Mouse (Mus musculus): ENCODE data around the gene Olfr832. TPM values are rescaled to one million over a fixed set of nuclear protein-coding genes. Genes with fewer than 3 reads are reported as not detected.
"Not testable (repeated sequence)": the region's sequence is repeated elsewhere in the genome, so short reads cannot be mapped to it uniquely, and the experiment has no call there.

Olfr832 gene
- total RNA-seq (2021) = not detected

- intact Hi-C loops (cut with DNase I); DNase-seq: not testable (repeated sequence)
These were observed at the start of gene Olfr832 for GRCm38 (mm10) chr9:18936822-18937221. Olfr832 (plus strand) TSS chr9:18937122.

- intact Hi-C loops (cut with DNase I); DNase-seq: not testable (repeated sequence)
These were observed 29.2 kb upstream of the Olfr832 start for GRCm38 (mm10) chr9:18907699-18908098.

- DNase-seq; intact Hi-C loops (cut with DNase I): not testable (repeated sequence)
These were observed 9.0 kb upstream of the Olfr832 start for GRCm38 (mm10) chr9:18927921-18928320.

- intact Hi-C loops (cut with DNase I) = loop anchor here (2.0 kb wide), 1 partner anchor 43 kb away; no protein-coding TSS in a partner anchor
- DNase-seq = no peak
These were observed 25.1 kb downstream of the Olfr832 start for GRCm38 (mm10) chr9:18962021-18962420.

GRCm38 (mm10) chr9:18987690-18988089 is 50.8 kb downstream of the Olfr832 start, which contains the start of gene Olfr834:
Olfr834 (plus strand) TSS chr9:18987990.
- no peak for DNase-seq
- intact Hi-C loops (cut with DNase I) = no loop called here

Other genes starting within 250 kb of the Olfr832 start
- gene Olfr24, start 173.1 kb upstream of the Olfr832 start, total RNA-seq (2021) = not detected
- not detected for gene Olfr828, start 117.6 kb upstream of the Olfr832 start, total RNA-seq (2021)
- not detected for gene Olfr829, start 82.2 kb upstream of the Olfr832 start, total RNA-seq (2021)
- not detected for gene Olfr830, start 62.4 kb upstream of the Olfr832 start, total RNA-seq (2021)
- gene Olfr834, start 50.9 kb downstream of the Olfr832 start, total RNA-seq (2021) = not detected
- gene Olfr835, start 95.6 kb downstream of the Olfr832 start, total RNA-seq (2021) = not detected
- gene Olfr836, start 183.3 kb downstream of the Olfr832 start, total RNA-seq (2021) = not detected
- gene Olfr837, start 199.2 kb downstream of the Olfr832 start, total RNA-seq (2021) = not detected
- under 1 TPM; 0.08 to 0.16 TPM for gene Olfr839-ps1, start 240.2 kb downstream of the Olfr832 start, total RNA-seq (2021)

Data from left cerebral cortex, postnatal 4 days (tissue).